Mouse (Mus musculus) layer of hippocampus, postnatal 36 days (tissue): ENCODE measurements around the gene Pck1. TPM values are rescaled to one million over a fixed set of nuclear protein-coding genes. Genes with fewer than 3 reads are reported as not detected.

Source experiments
- DNase-seq, 2 experiments: peaks; one replicate each; pipeline ENCODE4 v3.0.0; 2022
- total RNA-seq, 2 experiments: library from RNA; stranded (reverse); gene quantifications; 2 replicates each; pipeline ENCODE4 v1.2.3; 2021

Gene Pck1
- total RNA-seq, 2 experiments from 2014 or later, result not detected

GRCm38 (mm10) chr2:173173521-173174511, 21.0 kb downstream of the Pck1 start:
- DNase-seq, result peak; percentile 76 to 78

GRCm38 (mm10) chr2:173174569-173174968, 21.7 kb downstream of the Pck1 start:
- DNase-seq, result no peak

- peak in 1 of 2 experiments; percentile 0 for DNase-seq
Measured at GRCm38 (mm10) chr2:173175703-173176102, 22.9 kb downstream of the Pck1 start.

GRCm38 (mm10) chr2:173177481-173177880, 24.6 kb downstream of the Pck1 start:
- DNase-seq, result no peak

DNA sequence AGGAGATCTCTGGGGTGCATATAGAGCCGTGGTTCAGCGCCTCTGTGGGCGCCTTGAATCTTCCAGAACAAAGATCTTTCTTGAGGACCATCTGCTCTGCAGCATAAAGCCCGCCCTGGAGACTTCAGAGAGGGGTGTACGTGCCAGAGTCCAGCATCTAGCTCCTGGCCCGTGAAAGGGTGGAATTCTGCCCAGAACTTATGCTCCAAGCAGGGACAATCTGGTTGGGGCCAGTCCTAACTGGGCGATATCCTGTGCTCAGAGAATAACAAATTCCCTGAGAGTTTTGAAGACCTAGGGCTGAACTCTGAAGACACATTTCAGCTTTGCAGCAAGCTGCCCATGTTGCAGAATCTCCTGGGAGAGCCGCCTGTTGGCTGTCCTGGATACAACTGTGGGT, 25.1 kb downstream of the Pck1 start:
- no peak for DNase-seq

- DNase-seq, result no peak
Measured at GRCm38 (mm10) chr2:173179046-173179445, 26.2 kb downstream of the Pck1 start.

DNA sequence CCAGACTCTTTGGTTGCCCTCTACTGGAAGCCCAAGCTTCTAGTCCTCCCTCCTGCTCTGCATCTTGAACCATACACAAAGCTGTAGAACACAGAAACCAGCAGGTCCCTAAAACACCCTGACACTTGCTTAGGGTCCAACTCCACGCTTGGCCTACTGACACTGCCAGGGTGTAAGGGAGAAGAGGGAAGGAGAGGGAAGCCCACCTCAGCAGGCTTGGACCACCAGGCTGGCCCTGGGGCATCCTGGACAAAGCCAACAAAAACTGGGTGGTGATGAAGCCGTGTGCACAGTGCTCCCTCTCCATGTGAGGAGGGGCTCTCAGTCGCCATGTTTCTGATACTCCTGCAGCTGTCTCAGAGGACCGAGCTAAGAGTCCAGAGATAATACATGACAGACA, 27.2 kb downstream of the Pck1 start:
- DNase-seq, result no peak

DNA sequence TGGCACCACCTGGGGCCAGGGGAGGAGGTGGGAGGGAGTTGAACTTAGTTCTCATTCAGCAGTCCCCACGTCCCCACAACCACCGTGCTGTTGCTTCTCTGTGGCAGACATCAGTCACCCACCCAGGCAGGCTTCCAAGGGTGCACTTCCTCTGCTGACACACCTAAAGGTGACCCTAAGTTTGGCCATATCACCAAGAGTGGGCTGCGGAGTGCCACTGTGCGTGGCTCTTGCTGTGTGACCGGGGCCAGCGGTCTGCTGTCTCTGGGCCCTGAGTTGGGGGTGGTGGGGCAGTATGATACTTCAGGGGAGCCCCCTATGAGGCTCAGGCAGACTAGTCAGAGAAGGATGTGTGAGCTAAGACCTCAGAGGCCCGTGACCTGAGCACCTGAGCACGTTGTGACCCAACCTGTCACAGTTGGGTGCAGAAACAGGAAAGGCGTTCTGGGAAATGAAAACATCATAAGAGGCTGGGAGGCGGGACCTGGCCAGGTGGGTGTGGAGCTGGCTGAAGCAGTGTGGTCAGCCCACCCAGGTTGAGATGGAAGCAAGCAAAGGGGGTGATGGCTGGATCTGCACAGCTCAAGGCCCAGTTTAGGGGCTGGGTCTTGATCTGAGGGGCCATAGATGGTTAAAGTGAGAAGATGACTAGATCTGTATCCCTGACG, 28.0 kb downstream of the Pck1 start:
- DNase-seq, result no peak

- DNase-seq, result no peak
Measured at GRCm38 (mm10) chr2:173181486-173181885, 28.6 kb downstream of the Pck1 start.

GRCm38 (mm10) chr2:173181901-173182300, 29.1 kb downstream of the Pck1 start:
- DNase-seq, result no peak

- no peak for DNase-seq
Measured at GRCm38 (mm10) chr2:173182796-173183195, 29.9 kb downstream of the Pck1 start.

DNA sequence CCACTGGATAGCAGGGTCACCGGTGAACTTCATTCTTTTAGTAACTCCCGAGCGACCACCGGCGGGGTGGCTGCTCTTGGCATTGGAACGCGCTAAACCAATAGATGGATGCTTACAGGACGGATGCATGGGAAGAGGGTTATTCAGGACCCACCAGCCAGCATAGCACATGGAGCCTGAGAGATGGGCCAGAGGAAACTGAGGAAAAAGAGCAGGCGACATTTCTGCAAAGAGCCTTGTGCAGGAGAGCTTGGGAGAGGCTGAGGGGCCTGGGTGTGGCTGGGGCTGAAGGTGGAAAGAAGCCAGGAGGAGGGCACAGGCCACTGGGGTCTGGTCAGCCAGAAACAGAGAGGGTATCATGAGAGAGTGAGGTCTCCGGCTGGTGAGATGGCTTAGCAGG, 30.5 kb downstream of the Pck1 start:
- DNase-seq, result no peak

- peak; percentile 37 to 49 for DNase-seq
Measured at GRCm38 (mm10) chr2:173183836-173184460, 31.1 kb downstream of the Pck1 start.

- no peak for DNase-seq
Measured at GRCm38 (mm10) chr2:173184475-173185080, 31.7 kb downstream of the Pck1 start.

DNA sequence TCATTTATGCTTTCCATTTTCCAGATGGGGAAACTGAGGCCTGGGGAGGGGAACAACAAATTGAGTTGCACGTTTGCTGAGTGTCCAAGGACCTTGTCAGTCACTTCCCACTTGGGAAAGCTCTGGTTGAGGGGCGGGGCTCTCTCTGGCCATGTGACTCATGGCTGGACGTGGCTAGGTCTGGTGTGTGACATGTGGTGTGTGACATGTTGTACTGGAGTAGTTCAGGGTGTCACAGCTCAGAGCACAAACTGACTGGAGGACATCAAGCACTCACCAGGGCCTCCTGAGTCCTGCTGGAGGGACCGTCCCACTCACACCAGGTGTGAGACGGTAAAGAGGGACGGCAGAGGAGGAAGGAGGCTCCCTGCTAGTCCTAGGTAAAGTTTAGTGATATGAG, 32.4 kb downstream of the Pck1 start:
- DNase-seq, result no peak

- DNase-seq, result peak; percentile 79
Measured at GRCm38 (mm10) chr2:173186047-173186943, 33.4 kb downstream of the Pck1 start.

DNA sequence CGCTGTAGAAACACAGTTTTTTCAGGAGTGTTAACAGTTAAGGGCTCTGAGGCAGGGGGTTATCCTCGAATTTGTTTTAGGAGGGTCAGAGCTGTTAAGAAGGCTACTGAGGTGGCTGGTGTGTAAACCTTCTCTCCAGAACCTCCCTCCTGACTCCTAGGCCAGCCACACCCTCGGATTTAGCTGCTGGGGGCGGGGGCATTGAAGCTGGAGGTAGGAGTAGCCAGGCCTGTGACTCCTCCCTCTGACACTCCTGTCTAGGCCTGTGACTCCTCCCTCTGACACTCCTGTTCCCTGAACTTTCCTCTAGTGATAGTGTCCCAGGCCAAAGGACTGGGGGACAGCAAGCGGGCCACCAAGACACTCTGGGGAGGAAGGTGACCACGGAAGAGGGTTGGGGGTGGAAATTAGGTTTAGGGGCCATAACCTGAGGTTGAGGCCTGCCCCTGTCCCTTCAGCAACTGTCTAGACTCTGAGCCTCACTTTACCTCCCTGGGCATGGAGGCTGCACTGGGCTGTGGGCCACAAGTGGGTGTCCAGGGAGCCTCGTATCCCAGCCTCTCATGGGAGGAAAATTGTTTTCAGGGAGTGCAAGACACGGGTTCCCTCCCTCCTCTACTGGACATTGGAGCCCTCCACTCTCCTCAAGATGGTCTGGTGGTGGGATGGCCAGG, 34.5 kb downstream of the Pck1 start:
- no peak for DNase-seq

- no peak for DNase-seq
Measured at GRCm38 (mm10) chr2:173194796-173195195, 41.9 kb downstream of the Pck1 start.

DNA sequence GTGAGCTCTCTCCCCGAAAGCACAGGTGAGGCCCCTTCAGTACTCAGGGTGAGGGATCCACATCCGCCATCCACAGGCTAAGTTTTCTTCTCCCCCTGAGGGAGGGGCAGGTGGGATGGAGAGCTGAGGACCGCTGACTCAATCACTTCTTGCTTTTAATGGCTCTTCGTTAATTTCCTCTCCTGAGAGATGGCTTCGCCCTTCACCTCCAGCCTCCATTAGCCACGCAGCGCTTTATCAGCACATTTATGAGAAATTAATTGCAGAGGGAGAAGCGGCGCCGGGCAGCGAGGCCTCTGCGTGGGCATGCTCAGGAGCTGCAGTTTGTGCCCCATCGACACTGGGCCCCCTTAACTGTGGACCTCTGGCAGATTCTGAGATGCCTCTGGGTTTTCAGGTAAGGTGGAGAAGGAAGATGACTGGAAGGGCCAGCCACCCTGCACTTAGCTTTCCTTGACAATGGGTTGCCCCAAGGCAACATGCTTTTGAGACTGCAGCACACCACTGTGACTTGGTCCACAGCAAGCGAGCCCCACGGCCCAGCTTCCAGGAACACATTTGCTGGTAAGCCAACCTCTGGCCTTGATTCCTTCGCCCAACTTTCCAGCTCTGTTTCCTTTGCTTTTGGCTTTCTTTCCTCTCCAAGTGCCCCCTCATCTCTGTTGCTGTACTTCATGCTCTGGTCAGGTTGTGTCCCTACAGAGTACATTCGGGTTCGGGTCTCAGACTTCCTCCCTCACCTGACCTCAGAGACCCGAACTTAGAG, 50.3 kb downstream of the Pck1 start:
- no peak for DNase-seq

DNA sequence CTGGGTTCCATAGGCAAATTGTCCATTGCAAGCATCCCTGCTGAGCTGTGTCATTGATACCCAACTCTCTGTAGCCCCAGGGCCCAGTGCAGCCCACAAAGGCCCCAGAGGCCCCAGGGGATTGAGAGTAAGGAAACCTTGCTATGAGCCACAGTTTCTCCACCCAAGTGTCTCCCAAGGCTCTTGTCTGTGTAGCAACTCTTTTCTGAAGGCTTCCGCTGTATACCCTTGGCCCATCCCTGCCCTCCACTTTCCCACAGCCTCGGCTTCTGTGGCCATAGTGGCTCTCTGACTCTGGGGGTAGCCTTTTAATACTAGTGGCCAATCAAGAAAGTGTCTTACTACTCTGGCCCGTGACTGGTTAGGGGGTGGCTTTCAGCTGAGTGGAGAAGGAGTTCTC, 50.9 kb downstream of the Pck1 start:
- no peak for DNase-seq
